Mouse (Mus musculus): ENCODE measurements around the gene C1qtnf2.

The C1qtnf2 gene

DNA sequence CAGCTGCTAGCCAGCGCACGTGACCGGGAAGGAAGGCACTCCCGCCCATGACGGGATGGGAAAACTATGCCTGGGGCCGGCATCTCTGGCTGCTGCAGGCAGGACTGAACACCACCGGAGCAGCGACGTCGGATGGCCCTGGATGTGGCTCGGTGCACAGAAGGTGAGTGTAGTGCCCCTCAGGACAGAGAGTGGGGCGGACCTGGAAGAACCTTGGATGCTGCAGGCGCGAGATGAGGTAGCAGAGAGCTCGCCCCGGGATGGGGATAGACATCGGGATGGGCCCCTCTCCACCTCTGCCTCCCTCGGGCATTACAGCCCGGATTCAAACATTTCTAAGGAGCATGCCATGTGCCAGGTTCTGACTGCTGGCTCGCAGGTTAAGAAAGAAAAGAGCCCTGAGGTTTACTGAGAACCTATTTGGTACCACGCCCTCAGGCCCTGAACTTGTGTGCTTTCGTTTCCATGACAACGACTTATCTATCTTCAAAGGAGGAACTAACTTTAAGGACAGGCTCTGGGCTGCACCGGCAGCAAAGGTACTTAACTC, at the start of gene C1qtnf2:
Gene C1qtnf2 (plus strand): TSS at position 52 of the 550 bp plus-strand sequence.
- peak; percentile 21 for DNase-seq (ENCODE audit: low spot score)

DNA sequence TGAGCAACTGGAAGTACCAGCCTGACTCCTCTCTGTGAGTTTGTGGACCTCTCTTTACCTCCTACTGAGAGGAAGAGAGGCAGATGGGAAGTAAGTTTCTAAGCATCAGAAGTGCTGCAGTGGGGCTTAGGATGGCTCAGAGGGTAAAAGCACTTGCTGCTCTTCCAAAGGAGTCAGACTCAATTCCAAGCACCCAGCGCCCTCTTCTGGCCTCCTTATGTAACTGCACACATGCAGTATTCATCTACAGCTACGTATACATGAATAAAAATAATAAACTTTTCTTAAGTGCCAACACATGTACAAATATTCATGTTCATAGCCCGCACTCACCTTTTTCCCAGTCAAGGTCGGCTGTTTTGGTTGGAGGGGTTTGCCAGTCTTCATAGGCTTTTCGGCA, 49.7 kb upstream of the C1qtnf2 start:
- no peak for DNase-seq (ENCODE audit: low spot score)

DNA sequence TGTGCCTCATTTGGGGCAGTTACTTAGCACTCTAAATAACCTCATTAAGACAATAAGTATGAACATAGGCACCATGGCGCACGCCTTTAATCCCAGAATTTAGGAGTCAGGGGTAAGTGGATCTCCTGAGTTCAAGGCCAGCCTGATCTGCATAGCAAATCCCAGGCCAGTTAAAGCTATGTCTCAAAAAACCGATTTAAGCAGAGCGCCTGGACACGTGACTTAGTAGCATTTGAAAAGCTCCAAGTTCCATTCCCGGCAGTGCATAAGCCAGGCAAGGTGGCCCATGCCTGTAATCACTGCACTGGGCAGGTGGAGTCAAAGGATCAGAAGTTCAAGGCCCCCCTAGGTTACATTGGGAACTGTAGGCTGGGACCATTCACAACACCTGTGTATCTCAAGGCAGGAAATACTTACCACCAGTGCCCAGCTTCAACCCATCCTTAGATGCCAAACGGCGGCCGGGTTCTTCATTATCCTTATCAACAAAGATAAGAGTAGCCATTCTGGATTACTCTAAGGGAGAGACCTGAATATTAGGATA, 48.8 kb upstream of the C1qtnf2 start:
- no peak for DNase-seq (ENCODE audit: low spot score)

DNA sequence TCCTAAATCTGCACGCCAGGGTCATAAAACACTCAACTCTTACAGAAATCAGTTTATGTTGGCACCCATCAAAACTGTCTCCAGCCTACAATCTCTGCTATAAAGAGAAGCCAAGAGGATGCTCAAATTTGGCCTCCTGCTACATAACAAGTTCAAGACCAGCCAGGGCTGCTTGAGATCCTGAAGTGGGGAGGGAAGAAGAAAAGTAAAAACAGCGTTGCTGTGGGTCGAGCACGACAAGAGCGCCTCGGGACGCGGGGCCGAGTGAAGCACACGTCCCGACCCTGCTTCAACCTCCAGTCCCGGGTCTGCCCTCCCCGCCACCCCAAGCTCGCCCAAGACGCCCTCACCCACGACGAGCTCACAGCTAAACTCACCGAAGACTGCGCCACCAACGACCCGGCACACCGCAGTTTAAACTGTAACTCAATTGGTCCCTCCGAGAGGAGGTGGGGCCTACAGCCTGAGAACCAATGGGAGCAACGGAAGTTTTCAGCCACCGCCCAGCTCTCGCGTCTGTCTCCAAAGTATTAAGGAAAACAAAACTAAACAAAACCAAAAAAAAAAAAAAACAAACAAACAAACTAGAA, 48.2 kb upstream of the C1qtnf2 start, which contains the start of gene Pttg1:
Gene Pttg1 (minus strand): TSS at position 428 of the 590 bp plus-strand sequence.
- DNase-seq (ENCODE audit: low spot score): peak; percentile 88

DNA sequence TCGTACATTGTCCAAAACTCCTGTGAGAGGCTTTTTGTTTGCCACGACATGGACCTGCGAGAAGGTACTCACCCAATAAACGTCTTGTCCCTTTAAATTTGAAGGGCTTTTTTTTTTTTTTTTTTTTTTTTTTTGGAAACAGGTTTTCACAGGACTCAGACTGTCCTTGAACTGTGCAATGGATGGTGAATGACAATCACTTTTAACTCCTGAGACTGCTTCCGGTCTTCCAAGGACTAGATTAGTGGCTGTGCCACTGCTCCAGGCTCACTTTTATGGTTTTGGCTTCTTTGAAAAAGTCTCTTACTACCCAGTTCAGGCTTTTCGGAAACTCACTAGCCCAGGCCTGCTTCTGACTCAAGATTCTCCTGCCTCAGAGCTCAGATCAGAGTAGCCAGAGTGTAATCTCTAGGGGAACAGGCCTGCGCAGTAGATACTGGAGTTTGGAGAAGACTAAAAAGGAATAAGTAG, 47.6 kb upstream of the C1qtnf2 start:
- DNase-seq (ENCODE audit: low spot score): peak; percentile 49

DNA sequence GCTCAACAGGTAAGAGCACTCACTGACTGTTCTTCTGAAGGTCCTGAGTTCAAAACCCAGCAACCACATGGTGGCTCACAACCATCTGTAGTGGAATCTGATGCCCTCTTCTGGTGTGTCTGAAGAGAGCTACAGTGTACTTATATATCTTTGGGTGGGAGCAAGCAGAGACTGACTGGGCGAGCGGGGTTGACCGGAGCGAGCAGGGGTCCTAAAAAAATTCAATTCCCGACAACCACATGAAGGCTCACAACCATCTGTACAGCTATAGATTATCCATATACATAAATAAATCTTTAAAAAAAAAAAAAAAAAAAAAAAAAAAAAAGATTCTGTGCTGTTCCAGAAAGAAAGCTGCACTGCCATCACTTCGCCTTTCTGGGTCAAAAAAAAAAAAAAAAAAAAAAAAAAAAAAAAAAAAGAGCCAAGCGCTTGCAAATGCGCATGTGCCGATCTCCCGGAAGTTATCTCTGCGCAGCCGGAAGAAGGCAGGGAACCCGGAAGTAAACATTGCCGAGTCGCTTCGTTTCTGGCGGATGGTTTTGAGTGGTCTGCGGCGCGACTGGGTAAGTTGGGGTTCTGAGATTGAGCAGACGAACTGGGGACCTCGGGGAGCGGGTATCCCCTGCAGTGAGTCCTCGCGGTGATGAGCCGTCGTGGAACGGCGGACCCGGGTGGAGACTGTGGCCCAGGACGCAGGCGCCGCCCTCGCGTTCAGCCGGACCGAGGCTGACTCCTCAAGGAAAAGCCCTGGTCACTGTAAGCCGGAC, 40.6 kb upstream of the C1qtnf2 start, which contains the start of gene Slu7:
Gene Slu7 (plus strand): TSS at position 491 of the 770 bp plus-strand sequence.
- peak; percentile 68 for DNase-seq (ENCODE audit: low spot score)

DNA sequence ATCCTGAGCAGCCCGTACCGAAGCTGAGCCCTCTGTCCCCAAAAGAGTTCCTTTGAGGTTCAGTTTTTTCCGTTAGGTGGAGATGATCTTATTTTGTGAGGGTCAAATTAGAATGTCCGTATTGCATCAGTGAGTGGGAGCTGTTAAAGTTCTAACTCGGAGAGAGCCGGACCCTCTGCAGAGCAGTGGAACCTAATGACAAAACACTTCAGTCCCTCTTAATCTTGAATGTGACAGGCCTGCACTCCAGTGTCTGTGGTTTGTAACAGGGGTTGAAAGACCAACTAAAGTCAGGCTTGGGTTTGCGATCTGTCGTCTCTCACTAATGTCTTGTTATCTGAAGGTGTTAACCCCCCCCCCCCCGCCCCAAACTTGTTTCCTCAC, 40.1 kb upstream of the C1qtnf2 start:
- DNase-seq (ENCODE audit: low spot score): no peak

DNA sequence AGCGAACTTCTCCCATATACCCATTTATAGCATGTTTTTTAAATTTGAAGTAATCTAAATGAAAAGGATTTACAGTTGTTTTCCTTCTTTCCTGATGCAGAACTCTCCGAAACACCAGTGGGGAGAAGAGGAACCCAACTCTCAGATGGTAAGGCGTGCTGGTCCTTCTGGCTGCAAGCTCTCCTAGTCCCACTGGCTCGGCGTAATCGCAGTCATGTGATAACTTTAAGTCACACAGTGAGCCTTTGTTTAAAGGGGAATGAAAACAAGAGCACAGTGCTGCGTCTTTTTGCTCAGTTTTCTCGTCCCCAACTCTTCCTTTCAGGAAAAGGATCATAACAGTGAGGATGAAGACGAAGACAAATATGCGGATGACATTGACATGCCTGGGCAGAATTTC, 33.0 kb upstream of the C1qtnf2 start:
- DNase-seq (ENCODE audit: low spot score): no peak

DNA sequence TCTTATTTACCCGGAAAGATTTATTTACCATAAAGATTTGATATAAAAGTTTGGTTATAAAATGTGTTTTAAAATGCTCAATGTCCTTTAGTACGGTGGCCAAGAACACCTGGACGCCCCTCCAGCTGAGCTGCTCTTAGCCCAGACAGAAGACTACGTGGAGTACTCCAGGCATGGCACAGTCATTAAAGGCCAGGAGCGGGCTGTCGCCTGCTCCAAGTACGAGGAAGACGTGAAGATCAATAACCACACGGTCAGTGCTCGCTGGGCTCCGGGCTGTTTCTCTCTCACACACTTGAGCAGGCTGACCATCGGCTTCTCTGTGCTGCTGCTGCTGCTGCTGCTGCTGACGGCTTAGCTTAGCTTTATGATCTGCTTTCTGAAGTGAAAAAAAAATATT, 30.9 kb upstream of the C1qtnf2 start:
- DNase-seq (ENCODE audit: low spot score): no peak

DNA sequence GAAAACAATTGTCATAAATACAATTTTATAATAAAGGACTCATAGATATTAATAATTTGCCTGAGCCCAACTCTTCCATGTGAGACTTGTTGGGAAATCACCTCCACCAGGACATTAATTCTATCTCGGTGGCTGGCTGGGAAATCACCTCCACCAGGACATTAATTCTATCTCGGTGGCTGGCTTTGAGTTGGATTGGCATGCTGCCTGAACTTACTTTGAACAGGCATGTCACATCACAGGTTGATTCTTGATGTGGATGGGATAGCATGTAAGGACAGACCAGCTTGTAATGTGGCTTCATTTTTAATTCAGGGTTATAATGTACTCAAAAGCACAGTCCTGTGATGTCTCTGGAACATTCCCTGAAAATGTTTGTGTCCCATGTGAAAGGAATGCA, 24.2 kb upstream of the C1qtnf2 start:
- no peak for DNase-seq (ENCODE audit: low spot score)

DNA sequence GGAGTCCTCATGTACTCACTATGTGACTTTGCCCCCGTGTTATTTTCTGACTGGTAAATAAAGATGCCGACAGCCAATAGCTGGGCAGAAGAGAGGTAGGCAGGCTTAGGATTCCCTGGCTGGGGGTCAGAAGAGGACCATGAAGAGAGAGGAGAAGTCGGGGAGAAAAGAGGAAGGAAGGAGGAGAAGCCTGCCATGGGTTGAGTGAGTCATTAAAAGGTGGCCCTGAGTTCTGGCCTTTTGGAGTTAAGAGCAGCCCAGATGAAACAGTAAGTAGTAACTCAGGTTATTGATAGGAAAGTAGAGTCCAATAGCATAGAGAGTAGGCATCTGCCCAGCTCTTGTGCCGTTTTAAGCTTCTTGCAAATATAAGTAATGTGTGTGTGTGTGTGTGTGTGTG, 22.8 kb upstream of the C1qtnf2 start:
- DNase-seq (ENCODE audit: low spot score): no peak

DNA sequence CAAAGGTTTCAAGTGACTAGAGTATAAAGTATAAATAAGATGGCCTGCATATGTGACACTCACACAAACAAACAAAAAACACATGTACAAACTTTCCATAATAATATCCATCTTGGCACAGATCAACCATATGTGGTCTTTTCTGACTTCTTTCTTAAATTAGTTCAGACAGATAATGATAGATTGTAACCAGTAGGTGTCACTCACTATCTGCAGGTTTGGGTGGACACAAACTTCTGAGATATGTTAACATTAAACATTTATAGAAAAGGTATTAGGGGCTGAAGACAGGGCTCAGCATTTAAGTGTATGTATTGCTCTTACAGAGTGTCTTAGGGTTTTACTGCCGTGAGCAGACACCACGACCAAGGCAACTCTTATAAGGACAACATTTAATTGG, 21.8 kb upstream of the C1qtnf2 start:
- DNase-seq (ENCODE audit: low spot score): no peak

DNA sequence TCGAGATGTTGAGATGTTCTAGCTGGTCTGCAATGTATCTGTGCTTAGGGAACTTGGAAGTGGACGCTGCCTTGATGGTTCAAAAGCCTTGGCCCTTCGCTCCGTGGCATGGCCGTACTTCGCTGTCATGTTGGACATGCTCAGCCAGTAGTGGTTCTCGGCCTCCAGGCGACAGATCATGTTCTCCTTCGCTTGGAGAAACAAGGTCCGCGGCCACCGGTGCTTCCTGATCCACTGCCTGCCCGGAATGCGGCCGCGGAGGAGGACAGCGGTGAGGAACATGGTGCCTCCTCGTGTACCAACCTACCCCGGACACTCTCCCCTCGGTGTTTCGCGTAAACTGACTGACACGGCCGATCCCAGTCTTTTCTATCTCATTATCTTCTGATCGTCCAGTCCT, 10.9 kb upstream of the C1qtnf2 start:
- no peak for DNase-seq (ENCODE audit: low spot score)

DNA sequence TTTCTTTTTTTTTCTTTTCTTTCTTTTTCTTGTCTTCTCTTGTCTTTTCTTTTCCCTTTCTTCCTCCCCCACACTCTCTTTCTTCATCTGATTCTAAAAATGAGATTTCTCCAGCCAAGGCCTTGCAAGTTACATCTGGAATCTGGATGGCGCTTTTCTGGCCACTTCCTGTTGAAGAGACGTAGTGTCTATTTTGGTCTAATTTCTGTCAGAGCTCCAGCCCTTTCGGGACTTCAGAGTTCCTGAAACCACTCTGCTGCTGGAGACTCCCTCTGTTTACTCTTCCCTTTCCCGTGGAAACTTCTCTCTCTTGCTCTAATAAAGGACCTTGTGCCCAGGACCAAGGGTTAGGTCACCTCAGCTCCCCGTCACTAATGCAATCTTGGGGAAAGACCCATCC, 4.0 kb upstream of the C1qtnf2 start:
- DNase-seq (ENCODE audit: low spot score): no peak

DNA sequence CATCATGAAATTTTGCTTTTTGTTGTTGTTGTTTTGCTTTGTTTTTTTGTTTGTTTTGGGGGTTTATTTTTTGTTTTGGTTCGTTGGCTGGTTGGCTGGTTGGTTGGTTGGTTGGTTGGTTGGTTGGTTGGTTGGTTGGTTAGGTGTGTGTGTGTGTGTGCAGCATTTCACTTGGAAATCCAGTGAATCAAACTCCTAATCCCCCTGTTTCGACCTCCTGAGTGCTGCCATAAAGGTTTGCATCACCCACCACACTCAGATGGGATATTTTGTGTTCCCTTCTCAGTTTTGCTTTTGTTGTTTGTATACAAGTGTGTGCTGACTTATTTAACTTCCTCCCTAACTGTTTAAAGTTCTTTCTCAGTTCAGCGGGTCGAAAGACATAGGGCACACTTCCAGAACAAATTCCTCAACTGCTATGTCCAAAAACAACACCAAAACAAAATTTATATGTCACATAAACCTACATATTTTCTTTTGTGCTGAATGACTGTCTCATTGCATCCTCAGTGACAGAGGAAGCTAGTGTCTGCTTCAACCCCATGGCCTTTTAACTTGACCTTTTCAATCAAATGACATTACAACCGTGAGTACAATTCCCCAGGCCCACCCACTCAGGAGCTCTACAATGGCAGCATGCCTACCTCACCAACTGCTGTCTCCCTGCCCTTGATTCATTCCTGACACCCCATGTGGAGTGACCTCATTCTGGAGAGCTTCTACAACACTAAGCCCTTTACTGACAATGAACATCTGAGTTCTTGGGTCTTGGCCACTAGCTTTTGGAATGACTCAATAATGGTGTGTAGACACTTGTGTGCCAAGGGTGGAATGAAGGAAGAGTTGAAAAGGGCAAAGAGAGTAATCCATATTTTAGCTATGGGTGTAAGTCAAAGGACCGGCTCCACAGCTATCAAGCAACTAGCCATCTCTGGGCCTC, 2.9 kb upstream of the C1qtnf2 start:
- DNase-seq (ENCODE audit: low spot score): no peak

DNA sequence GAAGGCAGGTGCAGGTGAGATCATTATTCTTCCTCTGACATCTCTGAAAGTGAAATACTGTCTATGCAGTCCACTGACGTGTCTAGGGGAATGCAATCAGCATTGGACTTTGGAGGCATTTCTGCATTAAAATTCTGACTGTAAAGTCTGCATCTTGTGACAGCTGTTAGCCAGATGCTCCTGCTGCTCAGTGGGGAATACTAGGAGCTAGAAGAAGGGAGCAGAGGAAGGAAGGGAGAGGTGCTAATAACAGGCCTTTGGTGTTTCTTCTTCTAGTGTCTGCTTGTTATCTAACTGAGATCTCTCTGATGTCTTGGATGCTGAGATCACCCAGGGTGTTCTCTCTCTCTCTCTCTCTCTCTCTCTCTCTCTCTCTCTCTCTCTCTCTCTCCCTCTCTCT, 961 bp upstream of the C1qtnf2 start:
- DNase-seq (ENCODE audit: low spot score): no peak

DNA sequence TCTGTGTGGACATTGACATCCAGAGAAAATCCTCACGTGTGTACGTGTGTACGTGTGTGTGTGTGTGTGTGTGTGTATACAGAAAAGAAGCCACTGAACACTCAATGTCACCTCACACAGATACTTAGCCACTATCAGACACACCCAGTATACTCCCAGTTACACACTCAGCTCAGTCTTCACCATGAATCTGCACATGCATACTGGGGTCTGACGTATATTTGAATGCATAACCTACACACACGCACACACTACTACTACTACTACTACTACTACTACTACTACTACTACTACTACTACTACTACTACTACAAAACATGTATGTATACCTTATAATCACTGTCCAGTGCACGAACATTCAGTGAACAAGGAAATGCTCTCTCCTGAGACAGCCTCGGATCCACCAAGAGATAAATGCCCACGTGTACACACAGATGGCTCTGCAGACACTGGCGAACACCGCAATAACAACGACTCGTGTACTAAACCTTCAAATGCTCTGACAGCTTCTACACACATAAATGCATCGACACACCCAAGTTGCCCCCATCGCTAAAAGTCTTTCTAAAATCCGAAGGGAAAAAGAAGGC, 346 bp upstream of the C1qtnf2 start:
- no peak for DNase-seq (ENCODE audit: low spot score)

DNA sequence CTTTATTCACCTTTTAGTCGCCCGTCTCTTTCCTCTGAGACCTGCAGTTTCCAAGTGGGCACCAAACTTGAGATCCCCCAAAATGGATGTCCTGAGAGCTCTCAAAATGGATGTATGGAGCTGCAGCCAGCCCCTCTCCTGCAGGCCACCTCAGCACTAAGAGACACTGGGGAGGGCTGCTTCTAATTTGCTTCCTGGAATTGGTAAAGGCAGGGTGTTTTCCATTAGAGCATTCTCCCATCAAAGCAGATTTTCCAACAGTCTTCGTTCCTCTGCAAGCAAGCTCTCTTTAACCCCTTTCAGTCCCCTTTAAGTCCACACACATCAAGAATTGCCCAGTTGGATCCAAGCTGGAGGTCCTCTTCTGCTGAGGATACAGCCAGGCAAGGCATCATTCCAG, 5.3 kb downstream of the C1qtnf2 start:
- DNase-seq (ENCODE audit: low spot score): no peak

DNA sequence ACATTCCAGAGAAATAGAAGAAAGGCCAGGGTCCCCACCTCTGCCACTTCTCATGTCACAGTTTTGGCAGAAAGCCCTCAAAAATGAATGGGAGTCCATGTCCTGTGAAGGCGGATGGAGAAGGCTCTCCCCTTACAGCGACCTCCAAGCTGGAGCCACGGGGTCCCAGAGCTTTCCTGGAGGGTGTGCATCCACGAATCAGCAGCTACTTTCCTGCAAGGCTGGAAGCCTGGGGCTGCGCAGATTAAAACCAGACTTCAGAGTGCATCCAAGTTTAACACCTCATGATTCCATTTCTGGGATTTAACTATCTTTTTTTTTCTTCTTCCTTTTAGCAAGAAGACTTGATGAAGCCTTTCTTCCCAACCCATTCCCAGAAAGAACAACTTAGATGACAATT, 6.5 kb downstream of the C1qtnf2 start:
- DNase-seq (ENCODE audit: low spot score): no peak

DNA sequence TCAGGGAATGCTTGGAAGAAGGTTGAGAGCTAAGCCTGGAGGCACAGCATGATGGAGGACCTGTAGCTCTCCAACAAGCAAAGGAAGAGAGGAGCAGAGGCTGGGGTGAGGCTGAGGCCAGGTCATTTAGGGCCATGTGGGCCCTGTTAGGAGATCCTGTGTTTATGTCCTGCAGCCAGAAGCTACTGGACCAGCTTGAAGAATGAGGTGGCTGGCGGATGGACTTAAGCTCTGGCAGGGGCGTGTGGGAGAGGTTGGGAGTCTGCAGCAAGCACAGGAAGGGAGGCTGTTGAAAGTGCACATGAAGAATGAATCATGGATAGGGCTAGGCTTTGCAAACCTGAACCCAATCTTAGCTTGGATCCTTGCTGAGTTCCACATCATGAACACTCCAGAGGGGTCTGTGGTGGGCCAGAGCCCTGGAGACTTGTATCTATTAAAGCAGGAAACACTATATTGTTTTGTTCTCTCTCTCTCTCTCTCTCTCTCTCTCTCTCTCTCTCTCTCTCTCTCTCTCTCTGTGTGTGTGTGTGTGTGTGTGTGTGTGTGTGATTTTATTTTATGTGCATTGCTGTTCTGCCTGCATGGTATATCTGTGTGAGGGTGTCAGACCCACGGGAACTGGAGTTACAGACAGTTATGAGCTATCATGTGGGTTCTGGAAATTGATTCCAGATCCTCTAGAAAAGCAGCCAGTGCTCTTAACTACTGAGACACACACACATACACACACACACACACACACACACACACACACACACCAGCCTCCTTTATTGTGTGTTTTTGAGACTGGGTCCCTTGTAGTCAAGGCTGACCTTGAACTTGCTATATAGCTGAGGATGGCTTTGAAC, 7.8 kb downstream of the C1qtnf2 start:
- no peak for DNase-seq (ENCODE audit: low spot score)

Data from c-Kit-positive CD71-positive TER-119-positive erythroid progenitor cells, embryonic 14.5 days (primary cell).